Mouse (Mus musculus): ENCODE results near the gene Ehd1.

The Ehd1 gene

GRCm38 (mm10) chr19:6260428-6260827 lies 16.1 kb upstream of the Ehd1 start:
- no peak for DNase-seq (ENCODE audit: low read depth in 1 of 2, low spot score in 2 of 2)

- no peak for DNase-seq (ENCODE audit: low read depth in 1 of 2, low spot score in 2 of 2)
These were observed 15.6 kb upstream of the Ehd1 start for GRCm38 (mm10) chr19:6260946-6261345.

- no peak for DNase-seq (ENCODE audit: low read depth in 1 of 2, low spot score in 2 of 2)
These were observed 15.1 kb upstream of the Ehd1 start for GRCm38 (mm10) chr19:6261379-6261778.

GRCm38 (mm10) chr19:6262222-6262621 lies 14.3 kb upstream of the Ehd1 start:
- DNase-seq (ENCODE audit: low read depth in 1 of 2, low spot score in 2 of 2): peak; percentile 59 to 78

GRCm38 (mm10) chr19:6262839-6263433 lies 13.6 kb upstream of the Ehd1 start:
- no peak for DNase-seq (ENCODE audit: low read depth in 1 of 2, low spot score in 2 of 2)

- DNase-seq (ENCODE audit: low read depth in 1 of 2, low spot score in 2 of 2): no peak
These were observed 12.3 kb upstream of the Ehd1 start for GRCm38 (mm10) chr19:6264200-6264599.

GRCm38 (mm10) chr19:6264945-6265344 lies 11.6 kb upstream of the Ehd1 start:
- DNase-seq (ENCODE audit: low read depth in 1 of 2, low spot score in 2 of 2): no peak

- no peak for DNase-seq (ENCODE audit: low read depth in 1 of 2, low spot score in 2 of 2)
These were observed 10.8 kb upstream of the Ehd1 start for GRCm38 (mm10) chr19:6265727-6266182.

- no peak for DNase-seq (ENCODE audit: low read depth in 1 of 2, low spot score in 2 of 2)
These were observed 9.0 kb upstream of the Ehd1 start for GRCm38 (mm10) chr19:6267306-6268169.

- DNase-seq (ENCODE audit: low read depth in 1 of 2, low spot score in 2 of 2): peak; percentile 62 to 82
These were observed 8.4 kb upstream of the Ehd1 start for GRCm38 (mm10) chr19:6268170-6268528.

- DNase-seq (ENCODE audit: low read depth in 1 of 2, low spot score in 2 of 2): peak; percentile 64 to 76
These were observed 7.8 kb upstream of the Ehd1 start for GRCm38 (mm10) chr19:6268670-6269132.

GRCm38 (mm10) chr19:6269798-6270475 lies 6.6 kb upstream of the Ehd1 start:
- no peak for DNase-seq (ENCODE audit: low read depth in 1 of 2, low spot score in 2 of 2)

GRCm38 (mm10) chr19:6270661-6271060 lies 5.9 kb upstream of the Ehd1 start:
- no peak for DNase-seq (ENCODE audit: low read depth in 1 of 2, low spot score in 2 of 2)

GRCm38 (mm10) chr19:6271206-6271605 lies 5.3 kb upstream of the Ehd1 start:
- DNase-seq (ENCODE audit: low read depth in 1 of 2, low spot score in 2 of 2): no peak

GRCm38 (mm10) chr19:6272053-6272452 lies 4.5 kb upstream of the Ehd1 start:
- no peak for DNase-seq (ENCODE audit: low read depth in 1 of 2, low spot score in 2 of 2)

GRCm38 (mm10) chr19:6272738-6273137 lies 3.8 kb upstream of the Ehd1 start:
- no peak for DNase-seq (ENCODE audit: low read depth in 1 of 2, low spot score in 2 of 2)

- no peak for DNase-seq (ENCODE audit: low read depth in 1 of 2, low spot score in 2 of 2)
These were observed 2.9 kb upstream of the Ehd1 start for GRCm38 (mm10) chr19:6273592-6273991.

- DNase-seq (ENCODE audit: low read depth in 1 of 2, low spot score in 2 of 2): no peak
These were observed 2.4 kb upstream of the Ehd1 start for GRCm38 (mm10) chr19:6273998-6274608.

GRCm38 (mm10) chr19:6275740-6276389 lies 660 bp upstream of the Ehd1 start:
- peak; percentile 75 to 85 for DNase-seq (ENCODE audit: low read depth in 1 of 2, low spot score in 2 of 2)

- DNase-seq (ENCODE audit: low read depth in 1 of 2, low spot score in 2 of 2): peak; percentile 64 to 75
These were observed 1.3 kb downstream of the Ehd1 start for GRCm38 (mm10) chr19:6277661-6278438.
